ENCODE assay signal across 9 mouse cellular contexts in the genomic region with DNA sequence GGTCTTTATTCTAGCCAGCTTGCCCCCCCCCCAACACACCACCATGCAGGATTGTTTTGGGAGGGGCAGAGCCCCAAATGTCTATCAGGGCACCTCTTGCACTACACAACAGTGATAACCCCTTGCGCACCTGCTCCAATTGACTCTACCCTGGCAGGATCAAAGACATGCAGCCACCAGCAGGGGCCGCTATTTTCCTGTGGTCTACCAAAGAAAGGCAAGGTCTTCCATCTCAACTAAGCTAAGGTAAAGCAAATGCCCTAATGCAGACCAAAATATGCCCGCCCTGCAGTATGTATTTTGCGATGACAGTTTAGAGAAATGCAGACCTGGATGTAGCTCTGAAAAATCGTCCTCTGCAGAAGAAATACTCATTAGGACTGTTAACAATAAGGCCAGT. TPM values are rescaled to one million over a fixed set of nuclear protein-coding genes. Genes with fewer than 3 reads are reported as not detected.
A peak's percentile ranks its signal among the peaks of the same experiment; 100 is the strongest.
DNase-seq lines count a peak whose midpoint lies in the region; ATAC-seq and TF ChIP-seq lines count a peak whose summit lies in the region.
"Had no signal": no experiment of that assay in that cellular context is flagged by ENCODE, and none has a peak within 500 bp of the region (broad histone marks: within the 10 kb centered on the region; RNA-seq: fewer than 3 reads in every experiment).

No protein-coding gene starts in this region.

- DNase-seq in frontal cortex, adult 2 months (ENCODE audit: extremely low spot score in 1 of 2, low spot score in 1 of 2): peak; percentile 47 to 88
- peak; percentile 74 for DNase-seq in adipocyte (ENCODE audit: low spot score)
- DNase-seq in embryo, embryonic 10 days (ENCODE audit: low spot score): peak; percentile 84
- peak; percentile 84 to 90 for DNase-seq in heart, postnatal 10 days
- DNase-seq in left cerebral cortex, adult 8-10 months (ENCODE audit: low spot score in 2 of 2): peak; percentile 19 to 48
- peak; percentile 83 to 90 for DNase-seq in natural killer cell, adult 2 months (ENCODE audit: low spot score in 2 of 2)

- H3K4me1 ChIP-seq in testis, adult 2 months (ENCODE audit: control insufficient read depth, insufficient read depth, low read length): no peaks in the 10 kb centered on the region; the same call in 1 of the 2 replicates

- TF ChIP-seq POLR2A in testis, adult 2 months (IDR thresholded peaks at IDR 0.05; ENCODE audit: control insufficient read depth, low read depth, low read length): no peak

- H3K36me3 ChIP-seq in testis, adult 2 months (ENCODE audit: control insufficient read depth, insufficient read depth, low read length): no peaks in the 10 kb centered on the region
- H3K36me3 ChIP-seq: neural tube, embryonic 12.5 days had no signal

- TF ChIP-seq CTCF in testis, adult 2 months (IDR thresholded peaks at IDR 0.05; ENCODE audit: control insufficient read depth, insufficient read depth, insufficient replicate concordance, low read depth, low read length): peak; percentile 59; the same call in 1 of the 2 replicates

- no peaks in the 10 kb centered on the region for H3K27me3 ChIP-seq in testis, adult 2 months (ENCODE audit: control insufficient read depth, insufficient read depth, low read length)
- H3K27me3 ChIP-seq: neural tube, embryonic 12.5 days had no signal

- intact Hi-C loops in heart, postnatal 10 days (cut with DNase I): loop anchor here (1.0 to 2.0 kb wide), 2 partner anchors 75 to 129 kb away; a partner anchor contains a TSS

- H3K27ac ChIP-seq in testis, adult 2 months (ENCODE audit: control insufficient read depth, insufficient read depth, low read depth, low read length): no peak overlapping the region
- H3K27ac ChIP-seq: neural tube, embryonic 12.5 days had no signal

- H3K4me3 ChIP-seq in testis, adult 2 months (ENCODE audit: control insufficient read depth, low read depth, low read length): no peak overlapping the region
- H3K4me3 ChIP-seq: neural tube, embryonic 12.5 days had no signal

- no peak for ATAC-seq in frontal cortex, adult (ENCODE audit: low TSS enrichment)

RNA-seq across cellular contexts. Expression of a gene that starts 3.0 kb away (rescaled TPM):
- 6.6 and 6.8 TPM in 2 replicates for polyA plus RNA-seq in frontal cortex, adult 2 months (2012; rRNA removed)
- 1 to 10 TPM; 6.1 to 7.0 TPM for total RNA-seq in heart, postnatal 10 days (2021)
- 1 to 10 TPM; 4.4 to 6.4 (median 5.3) TPM for total RNA-seq in left cerebral cortex, adult 8-10 months (2022)
- polyA plus RNA-seq in testis, adult 2 months (2012; rRNA removed): 39.4 and 41.3 TPM in 2 replicates

RNA-seq across cellular contexts. Expression of a gene that starts 15.1 kb away (rescaled TPM):
- 0.14 and 0.27 TPM in 2 replicates for polyA plus RNA-seq in frontal cortex, adult 2 months (2012; rRNA removed)
- total RNA-seq in heart, postnatal 10 days (2021): 1 to 10 TPM in 1 of 2 experiments, under 1 TPM in 1; 0.50 to 1.2 TPM
- total RNA-seq in left cerebral cortex, adult 8-10 months (2022): not detected
- polyA plus RNA-seq in testis, adult 2 months (2012; rRNA removed): 1.8 TPM in 2 replicates
- polyA plus RNA-seq: neural tube, embryonic 12.5 days had no signal

RNA-seq across cellular contexts. Expression of a gene that starts 22.3 kb away (rescaled TPM):
- polyA plus RNA-seq in frontal cortex, adult 2 months (2012; rRNA removed): 148 and 159 TPM in 2 replicates
- total RNA-seq in heart, postnatal 10 days (2021): 10 to 100 TPM; 34.8 to 41.2 TPM
- total RNA-seq in left cerebral cortex, adult 8-10 months (2022): 10 to 100 TPM; 69.2 to 85.9 (median 79.1) TPM
- polyA plus RNA-seq in testis, adult 2 months (2012; rRNA removed): 30.9 and 44.2 TPM in 2 replicates

RNA-seq across cellular contexts. Expression of a gene that starts 29.0 kb away (rescaled TPM):
- 22.0 and 25.4 TPM in 2 replicates for polyA plus RNA-seq in frontal cortex, adult 2 months (2012; rRNA removed)
- 10 to 100 TPM; 10.9 to 12.5 TPM for total RNA-seq in heart, postnatal 10 days (2021)
- total RNA-seq in left cerebral cortex, adult 8-10 months (2022): 10 to 100 TPM; 12.0 to 16.0 (median 13.7) TPM
- 17.6 and 17.7 TPM in 2 replicates for polyA plus RNA-seq in testis, adult 2 months (2012; rRNA removed)

RNA-seq across cellular contexts. Expression of a gene that starts 30.2 kb away (rescaled TPM):
- polyA plus RNA-seq in frontal cortex, adult 2 months (2012; rRNA removed): 1.3 and 3.1 TPM in 2 replicates
- 1 to 10 TPM in 1 of 2 experiments, under 1 TPM in 1; 0.84 to 1.6 TPM for total RNA-seq in heart, postnatal 10 days (2021)
- 1 to 10 TPM in 1 of 4 experiments, under 1 TPM in 3; 0.30 to 1.1 (median 0.84) TPM for total RNA-seq in left cerebral cortex, adult 8-10 months (2022)
- polyA plus RNA-seq in testis, adult 2 months (2012; rRNA removed): 0.53 and 0.57 TPM in 2 replicates

Comparison
In these comparisons a context has a peak if more than half of its experiments do, and no peak if none do; other contexts are left out.
1. DNase-seq: peak in every context shown above with its lines; median percentile 87 in heart, postnatal 10 days; 86 in natural killer cell, adult 2 months; 84 in embryo, embryonic 10 days; 74 in adipocyte; 68 in frontal cortex, adult 2 months; 34 in left cerebral cortex, adult 8-10 months.